Mouse (Mus musculus): ENCODE measurements around the gene Kcnj8. TPM values are rescaled to one million over a fixed set of nuclear protein-coding genes. Genes with fewer than 3 reads are reported as not detected.

Gene Kcnj8
- total and polyA plus RNA-seq, 3 experiments: 0.16 TPM; not detected in 2

DNA sequence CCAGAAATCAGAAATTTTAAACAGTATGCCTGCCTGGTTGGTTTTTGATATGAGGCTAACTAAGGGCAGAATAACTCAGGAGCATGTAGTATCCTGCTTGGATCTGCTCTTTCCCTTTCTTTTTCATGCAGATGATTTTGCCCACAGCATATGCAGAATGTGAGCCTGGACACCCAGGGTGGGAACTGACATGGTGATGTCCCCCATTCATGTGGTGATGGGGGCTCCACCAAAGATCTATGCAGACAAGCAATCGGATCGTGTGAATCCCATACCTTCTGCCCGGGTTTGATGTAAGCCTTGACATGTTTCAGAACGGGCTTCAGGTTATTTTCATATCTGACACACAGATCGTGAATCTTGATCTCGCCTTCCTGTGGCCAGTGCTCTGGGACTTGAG lies 31.4 kb upstream of the Kcnj8 start:
- Histone ChIP-seq H3K4me3 (ENCODE audit: low read depth, low read length) (no peak overlapping the region), H3K4me1 (ENCODE audit: insufficient read depth, low read depth, low read length) (no peaks in the 10 kb centered on the region), H3K27me3 (ENCODE audit: insufficient read depth, low read length) (no peaks in the 10 kb centered on the region), H3K9me3 (replicated peaks) (no peaks in the 10 kb centered on the region), H3K36me3 (replicated peaks) (no peaks in the 10 kb centered on the region)
- TF ChIP-seq GATA1 (IDR thresholded peaks at IDR 0.05; ENCODE audit: borderline replicate concordance, low read length) (no peak), GATA2 (IDR thresholded peaks at IDR 0.05; ENCODE audit: borderline replicate concordance, low read depth, low read length) (no peak), POLR2AphosphoS5 (IDR thresholded peaks at IDR 0.05; ENCODE audit: insufficient replicate concordance, low read depth, low read length) (no peak), CTCF (IDR thresholded peaks at IDR 0.05; ENCODE audit: low read depth, low read length) (no peak), TAL1 (conservative IDR thresholded peaks at IDR 0.05; ENCODE audit: low read depth, low read length) (no peak)
- DNase-seq (ENCODE audit: low spot score) (no peak), ATAC-seq (ENCODE audit: extremely low read depth, insufficient number of reproducible peaks, low FRiP score, poor library complexity, severe bottlenecking) (no peak)

DNA sequence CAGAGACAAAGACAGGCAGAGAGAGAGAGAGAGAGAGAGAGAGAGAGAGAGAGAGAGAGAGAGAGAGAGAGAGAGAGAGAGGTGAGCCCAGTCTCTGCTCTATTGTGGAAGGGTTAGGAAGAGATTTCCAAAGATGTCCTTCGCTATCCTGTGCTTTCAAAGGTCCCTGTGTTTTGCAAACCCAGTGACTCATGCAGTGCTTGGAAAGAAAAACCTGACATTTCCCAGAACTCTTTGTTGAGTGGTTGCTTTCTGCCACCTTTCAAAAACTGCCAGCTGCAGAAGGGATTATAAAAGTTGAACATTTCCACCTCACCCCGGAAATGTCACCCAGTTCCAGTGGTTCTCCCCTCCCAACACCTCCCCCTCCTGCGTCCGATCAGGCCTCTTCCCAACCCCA lies 7.4 kb upstream of the Kcnj8 start:
- DNase-seq (ENCODE audit: low spot score) (no peak), ATAC-seq (ENCODE audit: extremely low read depth, insufficient number of reproducible peaks, low FRiP score, poor library complexity, severe bottlenecking) (no peak)
- Histone ChIP-seq H3K4me1 (ENCODE audit: insufficient read depth, low read depth, low read length) (no peaks in the 10 kb centered on the region), H3K9me3 (replicated peaks) (no peaks in the 10 kb centered on the region), H3K27me3 (ENCODE audit: insufficient read depth, low read length) (no peaks in the 10 kb centered on the region), H3K4me3 (ENCODE audit: low read depth, low read length) (no peak overlapping the region), H3K36me3 (replicated peaks) (no peaks in the 10 kb centered on the region)
- TF ChIP-seq TAL1 (conservative IDR thresholded peaks at IDR 0.05; ENCODE audit: low read depth, low read length): no peak
- TF ChIP-seq POLR2AphosphoS5 (IDR thresholded peaks at IDR 0.05; ENCODE audit: insufficient replicate concordance, low read depth, low read length): no peak
- no peak for TF ChIP-seq CTCF (IDR thresholded peaks at IDR 0.05; ENCODE audit: low read depth, low read length)
- no peak for TF ChIP-seq GATA2 (IDR thresholded peaks at IDR 0.05; ENCODE audit: borderline replicate concordance, low read depth, low read length)
- TF ChIP-seq GATA1 (IDR thresholded peaks at IDR 0.05; ENCODE audit: borderline replicate concordance, low read length): no peak

GRCm38 (mm10) chr6:142577801-142578200 lies 6.4 kb upstream of the Kcnj8 start:
- ATAC-seq (ENCODE audit: extremely low read depth, insufficient number of reproducible peaks, low FRiP score, poor library complexity, severe bottlenecking): no peak; the same call in 1 of the 2 replicates
- DNase-seq (ENCODE audit: low spot score): no peak
- no peaks in the 10 kb centered on the region for H3K9me3 ChIP-seq (replicated peaks)
- H3K27me3 ChIP-seq (ENCODE audit: insufficient read depth, low read length): no peaks in the 10 kb centered on the region
- TF ChIP-seq GATA2 (IDR thresholded peaks at IDR 0.05; ENCODE audit: borderline replicate concordance, low read depth, low read length) (no peak), TAL1 (conservative IDR thresholded peaks at IDR 0.05; ENCODE audit: low read depth, low read length) (no peak), GATA1 (IDR thresholded peaks at IDR 0.05; ENCODE audit: borderline replicate concordance, low read length) (no peak), CTCF (IDR thresholded peaks at IDR 0.05; ENCODE audit: low read depth, low read length) (no peak)
- no peak overlapping the region for H3K4me3 ChIP-seq (ENCODE audit: low read depth, low read length)
- H3K4me1 ChIP-seq (ENCODE audit: insufficient read depth, low read depth, low read length): no peaks in the 10 kb centered on the region
- no peaks in the 10 kb centered on the region for H3K36me3 ChIP-seq (replicated peaks)

- DNase-seq (ENCODE audit: low spot score): no peak
- Histone ChIP-seq H3K4me3 (ENCODE audit: low read depth, low read length) (no peak overlapping the region), H3K36me3 (replicated peaks) (no peaks in the 10 kb centered on the region), H3K9me3 (replicated peaks) (no peaks in the 10 kb centered on the region), H3K27me3 (ENCODE audit: insufficient read depth, low read length) (peaks cover 9% of the 10 kb centered on the region; the same call in 1 of the 2 replicates), H3K4me1 (ENCODE audit: insufficient read depth, low read depth, low read length) (no peaks in the 10 kb centered on the region)
- no peak for ATAC-seq (ENCODE audit: extremely low read depth, insufficient number of reproducible peaks, low FRiP score, poor library complexity, severe bottlenecking)
- TF ChIP-seq POLR2AphosphoS5 (IDR thresholded peaks at IDR 0.05; ENCODE audit: insufficient replicate concordance, low read depth, low read length) (no peak), CTCF (IDR thresholded peaks at IDR 0.05; ENCODE audit: low read depth, low read length) (no peak), GATA2 (IDR thresholded peaks at IDR 0.05; ENCODE audit: borderline replicate concordance, low read depth, low read length) (no peak), GATA1 (IDR thresholded peaks at IDR 0.05; ENCODE audit: borderline replicate concordance, low read length) (no peak), TAL1 (conservative IDR thresholded peaks at IDR 0.05; ENCODE audit: low read depth, low read length) (no peak)
Observed at GRCm38 (mm10) chr6:142572876-142573275, 1.5 kb upstream of the Kcnj8 start.

DNA sequence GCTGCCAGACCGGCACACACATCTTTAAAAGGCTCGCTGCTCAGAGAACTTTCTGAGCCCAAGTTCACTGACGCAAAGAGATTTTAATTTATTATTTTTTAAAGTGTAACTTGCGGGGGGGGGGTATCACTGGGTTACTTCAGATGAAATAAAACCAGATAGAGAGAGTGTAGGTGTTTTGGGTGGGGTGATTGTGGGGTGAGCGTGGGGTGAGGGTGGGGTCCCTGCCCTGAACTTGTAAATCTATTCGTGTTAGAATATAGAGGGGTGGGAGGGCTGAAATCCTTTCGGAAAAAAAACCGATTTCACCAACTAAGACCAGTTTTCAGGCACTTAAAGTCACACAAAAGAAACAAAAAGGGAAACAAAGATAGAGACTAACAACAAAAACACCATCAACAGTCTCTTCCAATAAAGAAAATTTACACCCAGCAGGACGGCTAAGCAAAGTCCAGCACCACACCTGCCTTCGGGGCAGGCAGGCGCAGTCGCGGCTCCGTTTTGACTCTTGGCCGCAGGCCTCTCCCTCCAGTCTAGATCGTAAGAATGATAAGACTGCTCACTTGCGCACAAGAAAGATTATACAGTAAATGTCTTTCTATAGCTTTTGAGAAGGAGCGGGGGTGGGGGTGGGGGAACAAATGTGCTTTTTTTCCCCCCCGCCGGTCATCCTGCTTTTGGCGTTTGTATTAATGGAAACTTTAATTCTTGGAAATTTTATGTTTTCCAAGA lies 381 bp upstream of the Kcnj8 start:
- Histone ChIP-seq H3K27me3 (ENCODE audit: insufficient read depth, low read length) (peaks cover 9% of the 10 kb centered on the region; the same call in 1 of the 2 replicates), H3K36me3 (replicated peaks) (no peaks in the 10 kb centered on the region), H3K4me3 (ENCODE audit: low read depth, low read length) (no peak overlapping the region), H3K4me1 (ENCODE audit: insufficient read depth, low read depth, low read length) (no peaks in the 10 kb centered on the region), H3K9me3 (replicated peaks) (no peaks in the 10 kb centered on the region)
- DNase-seq (ENCODE audit: low spot score) (no peak), ATAC-seq (ENCODE audit: extremely low read depth, insufficient number of reproducible peaks, low FRiP score, poor library complexity, severe bottlenecking) (no peak)
- no peak for TF ChIP-seq POLR2AphosphoS5 (IDR thresholded peaks at IDR 0.05; ENCODE audit: insufficient replicate concordance, low read depth, low read length)
- no peak for TF ChIP-seq TAL1 (conservative IDR thresholded peaks at IDR 0.05; ENCODE audit: low read depth, low read length)
- no peak for TF ChIP-seq GATA2 (IDR thresholded peaks at IDR 0.05; ENCODE audit: borderline replicate concordance, low read depth, low read length)
- TF ChIP-seq CTCF (IDR thresholded peaks at IDR 0.05; ENCODE audit: low read depth, low read length): no peak
- no peak for TF ChIP-seq GATA1 (IDR thresholded peaks at IDR 0.05; ENCODE audit: borderline replicate concordance, low read length)

- TF ChIP-seq TAL1 (conservative IDR thresholded peaks at IDR 0.05; ENCODE audit: low read depth, low read length) (no peak), GATA2 (IDR thresholded peaks at IDR 0.05; ENCODE audit: borderline replicate concordance, low read depth, low read length) (no peak), GATA1 (IDR thresholded peaks at IDR 0.05; ENCODE audit: borderline replicate concordance, low read length) (no peak), CTCF (IDR thresholded peaks at IDR 0.05; ENCODE audit: low read depth, low read length) (no peak), POLR2AphosphoS5 (IDR thresholded peaks at IDR 0.05; ENCODE audit: insufficient replicate concordance, low read depth, low read length) (no peak)
- H3K36me3 ChIP-seq (replicated peaks): no peaks in the 10 kb centered on the region
- DNase-seq (ENCODE audit: low spot score): no peak
- no peak overlapping the region for H3K4me3 ChIP-seq (ENCODE audit: low read depth, low read length)
- H3K4me1 ChIP-seq (ENCODE audit: insufficient read depth, low read depth, low read length): no peaks in the 10 kb centered on the region
- no peaks in the 10 kb centered on the region for H3K9me3 ChIP-seq (replicated peaks)
- no peak for ATAC-seq (ENCODE audit: extremely low read depth, insufficient number of reproducible peaks, low FRiP score, poor library complexity, severe bottlenecking)
- H3K27me3 ChIP-seq (ENCODE audit: insufficient read depth, low read length): peaks cover 9% of the 10 kb centered on the region; the same call in 1 of the 2 replicates
Observed at GRCm38 (mm10) chr6:142570046-142570770, 1.2 kb downstream of the Kcnj8 start.
